Mouse (Mus musculus): ENCODE results near the gene Ccr9.
"Not testable (repeated sequence)": the region's sequence is repeated elsewhere in the genome, so short reads cannot be mapped to it uniquely, and the experiment has no call there.

Ccr9 gene

GRCm38 (mm10) chr9:123678327-123679105 lies at the start of gene Ccr9, which contains the start of gene Slc6a20a:
Gene Ccr9, plus strand, starts transcription at chr9:123678439.
Gene Slc6a20a, minus strand, starts transcription at chr9:123678885.
- peak; percentile 24 for DNase-seq (ENCODE audit: low spot score)

DNA sequence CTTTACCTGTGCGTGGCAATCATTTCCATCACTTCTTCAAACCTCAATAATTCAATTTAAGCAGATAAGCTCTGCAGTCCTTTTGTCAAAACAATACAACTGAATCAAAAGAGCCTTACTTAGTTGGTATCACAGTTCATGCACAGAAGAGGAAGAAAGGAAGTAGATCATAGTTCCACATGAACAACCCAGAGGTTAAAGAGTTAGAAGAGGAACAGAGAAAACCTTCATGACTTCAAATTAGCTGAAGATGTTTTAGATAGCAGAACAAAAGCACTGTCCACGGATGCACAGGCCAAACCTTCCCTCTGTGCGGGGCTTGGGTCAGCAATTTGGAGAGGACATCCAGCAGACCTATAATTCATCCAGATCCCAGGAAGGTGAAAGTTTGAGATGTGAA lies 46.6 kb upstream of the Ccr9 start:
- DNase-seq (ENCODE audit: low spot score), result no peak

- no peak for DNase-seq (ENCODE audit: low spot score)
Measured at GRCm38 (mm10) chr9:123632281-123632680, 46.0 kb upstream of the Ccr9 start, which contains the start of gene Slc6a20b. Gene Slc6a20b, minus strand, starts transcription at chr9:123632565.

- DNase-seq (ENCODE audit: low spot score), result no peak
Measured at GRCm38 (mm10) chr9:123632993-123633392, 45.2 kb upstream of the Ccr9 start.

DNA sequence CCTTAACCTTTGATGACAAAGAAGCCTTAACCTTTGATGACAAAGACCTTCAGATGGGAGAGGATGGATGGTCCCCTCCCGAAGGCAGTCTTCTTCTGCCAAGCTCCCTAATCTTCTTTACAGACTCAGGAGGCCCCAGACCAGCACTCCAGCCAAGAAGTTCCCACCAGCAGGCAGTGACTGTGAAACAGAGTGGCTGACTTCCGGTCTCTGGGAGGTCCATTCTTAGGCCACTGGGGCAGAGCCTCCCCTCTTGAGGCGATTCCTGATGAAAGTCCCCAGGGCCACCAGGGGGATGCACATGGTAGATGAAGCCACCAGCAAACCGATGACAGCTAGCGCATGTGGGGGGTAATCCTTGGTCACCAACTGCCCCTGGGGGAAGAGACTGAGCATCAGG lies 41.5 kb upstream of the Ccr9 start:
- DNase-seq (ENCODE audit: low spot score), result no peak

GRCm38 (mm10) chr9:123638231-123638630 lies 40.0 kb upstream of the Ccr9 start:
- DNase-seq (ENCODE audit: low spot score), result no peak

DNA sequence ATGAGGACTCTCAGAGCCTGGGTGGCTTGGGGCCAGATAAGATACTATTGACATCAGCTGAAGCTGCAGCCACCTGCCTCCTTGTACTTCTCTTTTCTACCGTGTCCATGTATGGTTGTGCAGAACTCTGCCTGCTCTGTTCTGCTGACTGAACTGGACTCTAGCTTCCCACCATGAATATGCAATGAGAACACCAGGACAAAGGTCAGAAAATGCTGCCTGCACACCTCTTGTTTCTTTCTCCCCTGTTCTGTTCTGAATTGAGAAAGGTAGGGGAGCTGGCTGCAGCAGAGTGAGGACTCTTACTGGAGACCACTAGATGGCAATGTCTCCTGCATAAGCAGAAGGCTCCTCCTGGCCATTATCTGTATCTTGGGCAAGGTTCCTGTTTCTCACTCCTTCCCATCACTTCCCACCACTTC lies 39.6 kb upstream of the Ccr9 start:
- DNase-seq (ENCODE audit: low spot score), result peak; percentile 20

DNA sequence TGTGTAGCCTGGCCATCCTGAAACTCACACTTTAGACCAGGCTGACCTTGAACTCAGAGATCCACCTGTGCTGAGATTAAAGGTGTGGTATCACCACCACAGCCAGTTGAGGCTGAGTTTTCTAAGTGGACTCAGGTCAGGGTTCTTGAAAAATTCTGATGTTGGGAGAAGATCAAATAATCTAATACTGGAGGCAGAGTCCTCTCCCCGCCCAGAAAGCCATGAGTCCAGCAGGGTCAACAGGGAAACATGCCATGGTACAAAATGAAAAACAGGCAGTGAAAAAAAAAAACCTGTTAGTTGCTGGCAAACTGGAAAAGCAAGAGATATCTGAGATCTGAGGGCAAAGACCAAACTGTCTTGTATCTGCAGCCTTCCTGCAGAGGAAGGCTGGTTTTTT lies 38.1 kb upstream of the Ccr9 start:
- DNase-seq (ENCODE audit: low spot score), result no peak

- DNase-seq (ENCODE audit: low spot score), result no peak
Measured at GRCm38 (mm10) chr9:123649785-123650511, 28.3 kb upstream of the Ccr9 start.

- peak; percentile 32 for DNase-seq (ENCODE audit: low spot score)
Measured at GRCm38 (mm10) chr9:123651369-123651768, 26.9 kb upstream of the Ccr9 start.

DNA sequence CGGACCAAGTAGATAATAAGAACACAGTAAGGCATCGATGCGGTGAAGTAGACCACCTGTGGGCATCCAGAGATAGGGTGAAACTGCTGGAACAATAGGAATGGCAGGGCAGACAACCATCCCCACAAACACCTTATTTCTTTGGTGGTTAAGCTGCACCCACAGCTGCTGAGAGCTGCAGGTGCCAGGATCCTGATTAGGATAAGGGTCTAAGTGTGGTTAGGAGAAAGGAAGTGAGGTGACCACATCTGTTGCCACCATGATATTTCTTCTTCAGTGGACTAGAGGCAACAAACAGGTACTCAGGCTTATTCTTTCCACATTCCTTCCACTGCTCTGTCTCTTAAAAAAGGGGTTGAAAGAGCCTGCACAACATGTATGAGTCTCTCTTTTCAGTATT lies 20.8 kb upstream of the Ccr9 start:
- DNase-seq (ENCODE audit: low spot score), result no peak

DNA sequence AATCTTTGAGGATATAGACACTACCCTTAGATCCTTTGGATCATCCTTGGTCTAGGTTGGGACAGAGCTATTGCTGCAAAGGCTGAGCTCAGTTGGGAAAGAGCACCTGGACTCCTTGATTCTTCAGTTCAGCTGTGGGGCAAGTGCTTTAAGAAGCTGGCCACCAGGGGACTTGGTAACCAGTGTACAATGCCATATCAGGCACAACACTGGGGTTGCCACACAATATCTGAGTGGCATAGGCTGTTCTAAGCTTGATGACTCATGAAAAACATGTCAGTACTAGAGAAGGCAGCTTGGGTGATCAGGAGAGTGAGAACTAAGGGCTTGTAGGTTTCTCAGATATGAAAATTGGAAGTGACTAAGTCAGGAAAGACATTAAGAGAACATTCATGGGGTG lies 19.3 kb upstream of the Ccr9 start:
- DNase-seq (ENCODE audit: low spot score), result no peak

DNA sequence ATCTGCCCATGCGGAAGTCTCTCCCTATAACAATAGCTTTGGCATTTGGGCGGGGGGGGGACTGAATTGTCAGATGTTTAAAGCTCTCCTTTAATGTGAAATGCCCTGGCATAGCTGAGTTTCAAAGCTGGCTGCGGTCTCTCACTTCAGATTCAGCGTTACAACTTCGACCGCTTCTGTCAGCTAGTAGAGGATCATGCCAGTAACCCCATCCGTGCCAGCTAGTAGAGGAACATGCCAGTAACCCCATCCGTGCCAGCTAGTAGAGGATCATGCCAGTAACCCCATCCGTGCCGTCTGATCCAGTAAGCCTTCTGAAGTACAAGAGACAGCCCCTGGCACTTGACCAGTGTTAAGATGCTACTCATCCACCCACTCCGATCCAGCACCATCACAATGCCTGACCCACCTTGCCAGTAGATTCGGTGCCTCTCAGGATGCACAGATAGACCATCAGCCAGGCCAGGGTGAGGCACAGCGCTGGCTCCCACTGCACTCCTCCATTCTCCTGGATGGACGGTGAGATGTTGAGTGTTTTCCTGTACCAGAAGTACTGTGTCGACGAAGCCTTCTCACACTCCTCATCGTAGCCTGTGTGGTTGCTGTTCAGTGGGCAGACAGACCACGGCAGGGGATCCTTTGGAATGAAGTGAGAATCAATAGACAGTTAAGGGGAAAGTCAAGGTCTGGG lies 18.1 kb upstream of the Ccr9 start:
- DNase-seq (ENCODE audit: low spot score), result not testable (repeated sequence)

GRCm38 (mm10) chr9:123665645-123666044 lies 12.6 kb upstream of the Ccr9 start:
- DNase-seq (ENCODE audit: low spot score), result peak; percentile 45

DNA sequence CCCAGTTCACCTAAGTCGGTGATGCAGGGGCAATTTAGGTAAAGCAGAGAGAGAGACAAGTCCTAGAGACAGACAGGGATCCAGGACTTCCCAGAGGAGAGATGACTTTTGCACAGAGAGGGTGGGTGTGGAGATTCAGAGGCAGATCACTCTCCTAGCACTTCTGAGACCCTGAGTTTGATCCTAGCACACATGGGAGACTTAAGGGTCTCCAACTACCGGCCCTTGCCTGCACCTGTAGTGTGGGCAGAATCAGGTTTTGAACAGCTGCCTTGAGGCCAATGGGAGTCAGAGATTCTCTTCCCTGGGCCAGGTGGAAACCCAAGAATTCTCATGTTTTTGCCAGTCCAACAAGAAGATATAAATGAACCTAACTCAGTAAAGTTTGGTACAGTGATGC lies 959 bp downstream of the Ccr9 start:
- no peak for DNase-seq (ENCODE audit: low spot score)

DNA sequence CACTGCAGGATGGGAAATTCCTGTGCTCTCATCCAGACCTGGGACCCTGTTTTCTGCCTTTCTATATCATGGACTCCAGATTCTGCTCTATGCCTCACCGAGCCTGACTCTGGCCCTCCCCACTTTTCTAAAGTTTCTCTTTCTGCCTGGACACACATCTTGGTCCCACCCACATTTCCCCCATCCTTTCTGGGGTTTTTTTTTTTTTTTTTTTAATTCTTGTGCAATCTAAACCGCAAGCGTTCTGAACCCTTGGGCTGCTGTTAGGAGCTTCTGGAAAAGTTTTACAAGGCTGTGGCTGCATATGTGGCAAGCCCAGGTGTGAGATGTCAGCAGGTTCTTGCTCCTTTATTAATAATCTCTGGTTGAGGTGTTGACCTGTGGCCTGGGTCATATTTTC lies 5.5 kb downstream of the Ccr9 start:
- DNase-seq (ENCODE audit: low spot score), result no peak

GRCm38 (mm10) chr9:123686206-123686605 lies 8.0 kb downstream of the Ccr9 start:
- no peak for DNase-seq (ENCODE audit: low spot score)

DNA sequence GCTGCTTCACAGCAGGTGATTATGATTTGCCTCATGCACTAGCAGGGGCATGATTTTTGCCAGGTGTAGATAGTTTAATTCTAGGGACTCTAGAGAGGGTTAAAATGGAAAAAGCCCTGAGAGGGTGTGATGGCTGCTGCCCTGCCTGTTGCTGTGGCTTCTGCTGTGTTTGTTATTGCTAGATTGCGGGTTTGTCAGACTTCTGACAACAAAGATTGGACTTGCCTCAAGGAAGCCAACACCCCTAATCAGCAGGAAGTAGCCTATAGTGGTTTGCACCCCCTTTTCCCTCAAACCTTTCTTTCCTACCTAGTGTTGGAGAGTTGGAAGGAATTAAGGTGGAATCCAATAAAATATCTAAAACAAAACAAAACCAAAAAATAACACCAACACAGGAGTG lies 10.0 kb downstream of the Ccr9 start:
- no peak for DNase-seq (ENCODE audit: low spot score)

- no peak for DNase-seq (ENCODE audit: low spot score)
Measured at GRCm38 (mm10) chr9:123695634-123696302, 17.5 kb downstream of the Ccr9 start.

DNA sequence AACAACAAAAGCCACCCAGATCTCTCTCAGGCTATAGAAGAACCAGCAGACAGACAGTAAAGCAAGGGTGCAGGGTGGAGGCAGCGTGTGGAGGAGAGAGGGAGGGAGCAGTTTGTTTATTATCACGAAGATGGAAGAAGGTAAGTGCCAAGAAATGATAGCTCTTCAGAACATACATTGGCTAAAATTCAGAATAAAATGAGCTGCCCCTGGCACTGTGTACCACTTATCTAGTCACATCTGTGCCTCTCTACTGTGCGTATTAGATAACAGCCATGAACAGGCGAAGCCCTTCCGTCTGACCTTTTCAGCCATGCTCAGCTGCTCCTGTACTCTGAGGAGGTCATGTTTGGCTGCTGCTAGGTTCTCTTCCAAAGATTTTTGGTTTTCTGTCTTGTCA lies 23.6 kb downstream of the Ccr9 start:
- DNase-seq (ENCODE audit: low spot score), result no peak

DNA sequence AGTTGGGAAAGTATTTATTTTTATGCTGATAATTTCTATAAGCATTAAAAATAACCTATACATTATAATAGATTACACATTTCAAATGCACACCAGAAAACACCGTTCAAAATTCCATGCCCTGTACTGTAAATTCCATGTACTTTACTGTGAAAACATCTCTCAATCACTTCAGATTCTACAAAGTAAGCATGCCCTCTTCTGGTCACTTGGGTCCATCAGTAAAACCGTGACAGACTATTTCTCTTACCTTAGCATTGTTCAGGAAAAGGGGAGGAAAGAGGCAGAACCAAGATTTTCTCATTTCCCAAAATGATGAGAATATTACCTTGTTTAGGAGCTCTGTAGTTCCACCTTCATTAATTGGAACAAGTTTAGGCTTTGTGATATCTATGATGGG lies 31.0 kb downstream of the Ccr9 start:
- DNase-seq (ENCODE audit: low spot score), result no peak

GRCm38 (mm10) chr9:123713111-123713510 lies 34.9 kb downstream of the Ccr9 start:
- DNase-seq (ENCODE audit: low spot score), result no peak
